Mouse (Mus musculus) stomach, embryonic 14.5 days (tissue): Measurements from ENCODE around the gene Agfg2. TPM values are rescaled to one million over a fixed set of nuclear protein-coding genes. Genes with fewer than 3 reads are reported as not detected.

Experiments used
- ATAC-seq: fragments of 200-750 bp; cut with Nextera tagmentation; 2 replicates; pipeline ENCODE4 v1.8.0; 2017; ENCODE audit warnings: low read depth, moderate TSS enrichment; ENCODE audit not compliant: insufficient number of reproducible peaks, insufficient read depth, low FRiP score
- H3K27ac ChIP-seq: fragments of 300-500 bp; sonication (generic); 2 replicates; pipeline ENCODE4 v1.5.1; 2014; ENCODE audit warnings: mild to moderate bottlenecking, low read length, moderate library complexity, mixed read lengths
- H3K27me3 ChIP-seq: fragments of 300-500 bp; sonication (generic); 2 replicates; pipeline ENCODE4 v1.6.1; 2014; ENCODE audit warnings: low read length, control low read depth, mixed read lengths; ENCODE audit not compliant: control insufficient read depth, insufficient read depth
- H3K36me3 ChIP-seq: fragments of 300-500 bp; sonication (generic); 2 replicates; pipeline ENCODE4 v1.6.1; 2014; ENCODE audit warnings: mild to moderate bottlenecking, control low read depth, low read length, moderate library complexity, mixed read lengths; ENCODE audit not compliant: control insufficient read depth, insufficient read depth
- H3K4me1 ChIP-seq: fragments of 300-500 bp; sonication (generic); 2 replicates; pipeline ENCODE4 v1.6.1; 2014; ENCODE audit warnings: low read length, control low read depth, mixed read lengths; ENCODE audit not compliant: control insufficient read depth, insufficient read depth
- H3K4me2 ChIP-seq: fragments of 300-500 bp; sonication (generic); replicated peaks from 2 replicates; pipeline ENCODE4 v1.6.1; 2014; ENCODE audit warnings: low read depth, low read length, control low read depth
- H3K4me3 ChIP-seq: fragments of 300-500 bp; sonication (generic); 2 replicates; pipeline ENCODE4 v1.5.1; 2014; ENCODE audit warnings: low read depth, low read length, control low read depth
- H3K9ac ChIP-seq: fragments of 300-500 bp; sonication (generic); replicated peaks from 2 replicates; pipeline ENCODE4 v1.6.1; 2014; ENCODE audit warnings: low read depth, mild to moderate bottlenecking, control low read depth, low read length, moderate library complexity, mixed read lengths
- H3K9me3 ChIP-seq: fragments of 300-500 bp; sonication (generic); 2 replicates; pipeline ENCODE4 v1.6.1; 2016; ENCODE audit warnings: low read depth, low read length, control low read depth; ENCODE audit not compliant: control insufficient read depth
- WGBS: fragments of 180-500 bp; shearing (Covaris S2); extraction: QIAGEN DNeasy Blood & Tissue Kit; methylation state at CpG from one replicate; pipeline ENCODE4 v1.1.7; 2014; 5-methylcytosine and 5-hydroxymethylcytosine counted together
- polyA plus RNA-seq: library from polyadenylated mRNA; unstranded; fragments of >200 nt; fragmentation: Nextera tagmentation; extraction: Ambion mirVana; gene quantifications from 2 replicates; pipeline ENCODE4 v1.2.1, GENCODE M21; 2014

Agfg2 gene
- polyA plus RNA-seq, 1 experiment from 2014 or later: 12.9 TPM

DNA sequence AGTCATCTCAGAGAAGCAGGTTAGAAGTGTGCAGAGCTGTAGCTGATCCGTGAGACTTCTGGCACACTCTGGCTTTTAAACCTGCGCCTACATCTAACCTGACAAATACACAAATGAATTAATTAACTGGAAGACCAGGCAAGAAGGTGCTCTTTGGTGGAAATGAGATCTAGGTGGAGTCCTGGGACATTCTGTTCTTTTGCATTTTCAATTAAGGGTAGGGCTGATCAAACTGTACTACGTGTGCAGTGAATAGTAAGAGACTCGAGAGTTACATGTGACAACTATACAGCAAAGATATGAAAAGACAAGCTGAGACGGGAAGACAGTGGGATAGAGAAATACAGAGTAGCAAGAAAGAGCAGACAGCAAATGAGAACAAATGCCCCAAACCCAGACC lies 28.9 kb upstream of the Agfg2 start:
- no peak for ATAC-seq
- H3K4me2 ChIP-seq: no peak overlapping the region
- H3K36me3 ChIP-seq: no peaks in the 10 kb centered on the region
- no peak overlapping the region for H3K9ac ChIP-seq
- 0 out of 2 replicates have a peak, but pooled peaks cover 3% of the 10 kb centered on the region for H3K4me1 ChIP-seq
- H3K4me3 ChIP-seq: no peak overlapping the region
- H3K9me3 ChIP-seq: no peaks in the 10 kb centered on the region
- no peaks in the 10 kb centered on the region for H3K27me3 ChIP-seq
- H3K27ac ChIP-seq: no peak overlapping the region
- WGBS: 75% methylated on average over 5 of the region's 5 CpGs

DNA sequence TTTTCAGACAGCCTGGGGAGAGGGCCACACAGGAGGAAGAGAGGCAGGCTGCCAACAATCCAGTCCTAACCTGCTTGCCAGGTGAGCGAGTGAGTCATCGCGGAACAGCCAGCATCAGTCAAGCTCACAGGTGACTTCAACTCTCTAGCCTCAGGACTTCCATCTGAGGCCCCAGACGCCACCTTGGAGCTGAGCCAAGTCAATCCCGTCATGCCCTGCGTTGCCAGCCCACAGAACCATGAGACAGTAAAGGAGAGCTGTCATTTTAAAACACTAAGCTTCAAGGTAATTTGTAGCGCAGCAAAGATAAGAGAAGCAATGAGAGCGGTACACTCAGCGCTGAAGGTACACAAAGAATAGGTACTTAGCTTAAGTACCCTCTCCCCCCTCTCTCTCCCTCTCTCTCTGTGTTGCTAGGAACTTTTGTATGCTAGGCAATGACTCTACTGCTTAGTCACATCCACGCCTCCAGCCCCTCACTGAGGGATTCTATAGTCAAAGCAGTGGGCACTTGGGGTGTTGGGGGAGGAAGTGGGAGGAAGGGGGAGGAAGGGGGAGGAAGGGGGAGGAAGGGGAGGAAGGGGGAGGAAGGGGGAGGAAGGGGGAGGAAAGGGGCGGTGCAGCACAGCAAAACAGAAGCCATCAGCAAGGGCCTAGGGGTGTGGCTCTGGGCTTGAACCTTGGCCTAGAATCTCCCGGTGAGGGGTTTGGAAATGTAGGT lies 22.5 kb upstream of the Agfg2 start:
- Histone ChIP-seq H3K36me3 (no peaks in the 10 kb centered on the region), H3K27me3 (no peaks in the 10 kb centered on the region), H3K4me2 (no peak overlapping the region), H3K27ac (peak overlapping the region; percentile 69; the same call in 1 of the 2 replicates), H3K9me3 (no peaks in the 10 kb centered on the region), H3K4me1 (no peaks in the 10 kb centered on the region), H3K9ac (no peak overlapping the region), H3K4me3 (no peak overlapping the region)
- ATAC-seq: peak; percentile 82
- WGBS: 42% methylated on average over 12 of the region's 12 CpGs

DNA sequence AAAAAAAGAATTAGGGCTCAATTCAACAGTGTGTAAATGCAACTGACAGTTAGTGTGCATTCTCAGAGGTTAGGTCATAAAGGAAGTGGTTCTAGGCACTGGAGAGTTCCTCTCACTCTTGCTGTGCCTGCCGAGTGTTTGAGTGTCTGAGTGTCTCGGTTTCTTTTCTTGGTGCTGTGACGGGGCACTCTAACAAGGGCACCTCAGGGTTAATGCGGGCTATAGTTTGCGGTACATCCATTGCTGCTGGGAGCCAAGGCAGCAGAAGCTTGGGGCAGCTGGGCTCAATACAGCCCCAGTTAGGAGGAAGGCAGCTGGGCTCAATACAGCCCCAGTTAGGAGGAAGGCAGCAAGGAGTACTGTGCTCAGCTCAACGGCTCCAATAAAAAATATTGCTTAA lies 20.7 kb upstream of the Agfg2 start:
- Histone ChIP-seq H3K27me3 (no peaks in the 10 kb centered on the region), H3K9me3 (no peaks in the 10 kb centered on the region), H3K4me2 (no peak overlapping the region), H3K4me1 (no peaks in the 10 kb centered on the region), H3K9ac (no peak overlapping the region), H3K27ac (no peak overlapping the region), H3K4me3 (no peak overlapping the region), H3K36me3 (no peaks in the 10 kb centered on the region)
- ATAC-seq: no peak
- 60% methylated on average over 6 of the region's 6 CpGs for WGBS

DNA sequence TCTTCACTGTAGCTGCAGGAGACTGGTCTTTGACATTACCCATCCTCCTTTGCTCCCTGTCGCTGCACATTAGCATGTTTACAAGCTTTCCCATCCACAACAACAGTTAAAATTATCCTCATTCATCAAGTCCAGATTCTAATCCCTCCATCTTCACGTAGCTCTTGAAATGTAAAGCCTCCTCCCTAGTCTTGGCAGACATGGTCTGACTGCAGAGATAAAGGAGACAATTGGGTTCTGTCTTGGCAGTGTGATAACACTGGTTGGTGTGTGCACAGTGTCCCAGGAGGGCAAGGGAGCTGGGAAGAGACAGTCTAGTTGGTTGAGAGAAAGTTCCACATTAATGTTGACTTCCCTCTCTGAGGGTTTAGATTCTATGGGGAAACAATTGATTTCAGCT lies 15.3 kb upstream of the Agfg2 start:
- Histone ChIP-seq H3K4me1 (no peaks in the 10 kb centered on the region), H3K4me3 (no peak overlapping the region), H3K27ac (no peak overlapping the region), H3K9me3 (no peaks in the 10 kb centered on the region), H3K4me2 (no peak overlapping the region), H3K27me3 (no peaks in the 10 kb centered on the region), H3K9ac (no peak overlapping the region), H3K36me3 (no peaks in the 10 kb centered on the region)
- 37% methylated on average over 2 of the region's 2 CpGs for WGBS
- ATAC-seq: no peak

GRCm38 (mm10) chr5:137699080-137699479 lies 14.6 kb upstream of the Agfg2 start:
- no peaks in the 10 kb centered on the region for H3K27me3 ChIP-seq
- H3K9ac ChIP-seq: no peak overlapping the region
- no peak overlapping the region for H3K4me2 ChIP-seq
- no peak for ATAC-seq
- H3K27ac ChIP-seq: no peak overlapping the region
- no peaks in the 10 kb centered on the region for H3K36me3 ChIP-seq
- no peaks in the 10 kb centered on the region for H3K9me3 ChIP-seq
- WGBS: 68% methylated on average over 3 of the region's 3 CpGs
- H3K4me1 ChIP-seq: no peaks in the 10 kb centered on the region
- no peak overlapping the region for H3K4me3 ChIP-seq

- no peak overlapping the region for H3K9ac ChIP-seq
- H3K27ac ChIP-seq: no peak overlapping the region
- H3K4me1 ChIP-seq: no peaks in the 10 kb centered on the region
- H3K4me2 ChIP-seq: no peak overlapping the region
- no peak overlapping the region for H3K4me3 ChIP-seq
- H3K9me3 ChIP-seq: no peaks in the 10 kb centered on the region
- no peaks in the 10 kb centered on the region for H3K27me3 ChIP-seq
- ATAC-seq: no peak
- no peaks in the 10 kb centered on the region for H3K36me3 ChIP-seq
- 57% methylated on average over 4 of the region's 4 CpGs for WGBS
Observed at GRCm38 (mm10) chr5:137695930-137696329, 11.4 kb upstream of the Agfg2 start.

DNA sequence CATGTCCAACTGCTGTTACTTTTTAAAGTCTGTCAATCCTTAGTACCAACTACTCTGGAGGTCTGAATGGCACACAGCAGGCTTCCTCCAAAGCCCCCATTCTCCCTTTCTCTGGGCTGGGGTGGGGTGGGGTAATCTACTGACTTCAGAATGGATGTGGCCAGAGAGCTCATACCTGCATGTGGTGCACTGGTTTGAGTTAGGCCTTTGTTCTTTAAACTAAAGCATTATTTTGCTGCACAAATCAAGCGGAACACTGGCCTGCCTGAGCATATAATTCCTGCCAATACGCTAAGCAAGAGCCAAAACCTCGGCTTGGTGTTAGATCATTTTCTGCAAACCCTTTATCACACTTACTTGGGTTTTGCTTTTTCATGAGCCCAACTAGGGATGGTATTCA lies 10.3 kb upstream of the Agfg2 start:
- ATAC-seq: no peak
- Histone ChIP-seq H3K27ac (no peak overlapping the region), H3K4me1 (no peaks in the 10 kb centered on the region), H3K36me3 (no peaks in the 10 kb centered on the region), H3K27me3 (no peaks in the 10 kb centered on the region), H3K4me3 (no peak overlapping the region), H3K9ac (no peak overlapping the region), H3K4me2 (no peak overlapping the region), H3K9me3 (no peaks in the 10 kb centered on the region)
- WGBS: 80% methylated on average over 3 of the region's 3 CpGs

- H3K9me3 ChIP-seq: no peaks in the 10 kb centered on the region
- H3K4me2 ChIP-seq: no peak overlapping the region
- H3K27me3 ChIP-seq: no peaks in the 10 kb centered on the region
- WGBS: 75% methylated on average over 1 of the region's 1 CpGs
- H3K9ac ChIP-seq: no peak overlapping the region
- H3K27ac ChIP-seq: no peak overlapping the region
- H3K4me1 ChIP-seq: no peaks in the 10 kb centered on the region
- no peak overlapping the region for H3K4me3 ChIP-seq
- no peak for ATAC-seq
- no peaks in the 10 kb centered on the region for H3K36me3 ChIP-seq
Observed at GRCm38 (mm10) chr5:137691881-137692280, 7.4 kb upstream of the Agfg2 start.

- no peaks in the 10 kb centered on the region for H3K27me3 ChIP-seq
- H3K36me3 ChIP-seq: no peaks in the 10 kb centered on the region
- H3K9ac ChIP-seq: no peak overlapping the region
- H3K27ac ChIP-seq: no peak overlapping the region
- no peak overlapping the region for H3K4me2 ChIP-seq
- WGBS: 48% methylated on average over 9 of the region's 9 CpGs
- H3K4me3 ChIP-seq: no peak overlapping the region
- H3K9me3 ChIP-seq: no peaks in the 10 kb centered on the region
- no peak for ATAC-seq
- H3K4me1 ChIP-seq: no peaks in the 10 kb centered on the region
Observed at GRCm38 (mm10) chr5:137690531-137690930, 6.0 kb upstream of the Agfg2 start.
